ENCODE assay signal across 9 mouse cellular contexts in genomic region chr4:53437110-53437755, GRCm38 (mm10). TPM values are rescaled to one million over a fixed set of nuclear protein-coding genes. Genes with fewer than 3 reads are reported as not detected.
DNase-seq lines count a peak whose midpoint lies in the region; ATAC-seq and TF ChIP-seq lines count a peak whose summit lies in the region.
"Had no signal": no experiment of that assay in that cellular context is flagged by ENCODE, and none has a peak within 500 bp of the region (broad histone marks: within the 10 kb centered on the region; RNA-seq: fewer than 3 reads in every experiment).

No protein-coding gene starts in this region.

- peak overlapping the region; percentile 98 for H3K27ac ChIP-seq in layer of hippocampus, adult 2 months
- H3K27ac ChIP-seq in macrophage, result 0 out of 2 replicates have a peak overlapping the region, but pooled peaks have one; percentile 2
- H3K27ac ChIP-seq in midbrain, embryonic 10.5 days (replicated peaks), result no peak overlapping the region
- H3K27ac ChIP-seq in forebrain, embryonic 12.5 days, result no peak overlapping the region

- H3K27me3 ChIP-seq in midbrain, embryonic 10.5 days (ENCODE audit: low read depth, poor library complexity, severe bottlenecking), result peaks cover 23% of the 10 kb centered on the region
- H3K27me3 ChIP-seq in forebrain, embryonic 12.5 days, result peaks cover 4% of the 10 kb centered on the region
- H3K27me3 ChIP-seq: megakaryocyte, embryonic 14.5 days had no signal

- peaks cover 23% of the 10 kb centered on the region for H3K4me1 ChIP-seq in midbrain, embryonic 10.5 days
- peaks cover 20% of the 10 kb centered on the region for H3K4me1 ChIP-seq in forebrain, embryonic 12.5 days

- no peaks in the 10 kb centered on the region for H3K9me3 ChIP-seq in midbrain, embryonic 10.5 days (replicated peaks)
- H3K9me3 ChIP-seq in forebrain, embryonic 12.5 days, result no peaks in the 10 kb centered on the region
- H3K9me3 ChIP-seq: megakaryocyte, embryonic 14.5 days had no signal

- H3K4me2 ChIP-seq in forebrain, embryonic 12.5 days, result no peak overlapping the region

- H3K9ac ChIP-seq in forebrain, embryonic 12.5 days, result no peak overlapping the region

- TF ChIP-seq CTCF in layer of hippocampus, adult 2 months (conservative IDR thresholded peaks at IDR 0.05), result no peak

- ATAC-seq in forebrain, embryonic 12.5 days (ENCODE audit: low FRiP score), result no peak

- H3K36me3 ChIP-seq in macrophage (ENCODE audit: inconsistent target), result no peaks in the 10 kb centered on the region
- H3K36me3 ChIP-seq in midbrain, embryonic 10.5 days, result no peaks in the 10 kb centered on the region
- no peaks in the 10 kb centered on the region for H3K36me3 ChIP-seq in forebrain, embryonic 12.5 days (replicated peaks)

- peak; percentile 51 for DNase-seq in adrenal gland, postnatal 14 days
- DNase-seq in adrenal gland, postnatal 4 days (ENCODE audit: low spot score in 2 of 2), result no peak
- DNase-seq in layer of hippocampus, adult 2 months (ENCODE audit: low spot score in 2 of 2), result peak; percentile 56 to 59
- no peak for DNase-seq in layer of hippocampus, postnatal 10 days (ENCODE audit: low spot score in 2 of 2)
- DNase-seq in heart, postnatal 25 days (ENCODE audit: low spot score), result peak; percentile 16
- no peak for DNase-seq in midbrain, embryonic 10.5 days (ENCODE audit: low spot score)

- H3K4me3 ChIP-seq in layer of hippocampus, adult 2 months, result no peak overlapping the region
- no peak overlapping the region for H3K4me3 ChIP-seq in macrophage (ENCODE audit: inconsistent target)
- no peak overlapping the region for H3K4me3 ChIP-seq in midbrain, embryonic 10.5 days
- H3K4me3 ChIP-seq in forebrain, embryonic 12.5 days (replicated peaks), result no peak overlapping the region

- 64% methylated on average over 10 of the region's 10 CpGs for WGBS in macrophage (ENCODE audit: missing documents)
- 81% methylated on average over 10 of the region's 10 CpGs for WGBS in midbrain, embryonic 10.5 days
- 80% methylated on average over 10 of the region's 10 CpGs for WGBS in forebrain, embryonic 12.5 days

- intact Hi-C loops in heart, postnatal 25 days (cut with DNase I), result no loop called here

- peaks cover 13% of the 10 kb centered on the region for H3K79me2 ChIP-seq in macrophage (ENCODE audit: inconsistent target)

RNA-seq across cellular contexts. Expression of gene Slc44a1, which starts 3.0 kb away (rescaled TPM):
- total RNA-seq in adrenal gland, postnatal 14 days (2021), result 68.1 and 74.7 TPM in 2 replicates
- 10 to 100 TPM; 95.4 to 95.8 TPM for total RNA-seq in adrenal gland, postnatal 4 days (2021)
- total RNA-seq in layer of hippocampus, adult 2 months (2021), result 10 to 100 TPM; 75.0 to 78.4 TPM
- total RNA-seq in layer of hippocampus, postnatal 10 days (2021), result 10 to 100 TPM; 60.7 to 71.0 TPM
- 10 to 100 TPM; 30.8 to 34.6 TPM for total RNA-seq in heart, postnatal 25 days (2021)
- total RNA-seq in macrophage (2018; cell fraction: chromatin; rRNA removed), result 100 to 1,000 TPM in 8 of 26 experiments, 10 to 100 TPM in 18; 15.3 to 654 (median 28.1) TPM
- 100 to 1,000 TPM in 2 of 26 experiments, 10 to 100 TPM in 24; 22.7 to 193 (median 36.7) TPM for total RNA-seq in macrophage (2018; cell fraction: cytosol; rRNA removed)
- 100 to 1,000 TPM in 8 of 26 experiments, 10 to 100 TPM in 18; 24.3 to 545 (median 43.8) TPM for total RNA-seq in macrophage (2018; cell fraction: nucleus; rRNA removed)
- 32.2 to 42.5 TPM (median 33.2 TPM) in 3 replicates for polyA plus RNA-seq in macrophage (2018)
- 8.7 and 10.5 TPM in 2 replicates for polyA plus RNA-seq in midbrain, embryonic 10.5 days (2016; fragmentation: Nextera tagmentation; extraction: Ambion mirVana)
- polyA plus RNA-seq in forebrain, embryonic 12.5 days (2016; fragmentation: Nextera tagmentation; extraction: Ambion mirVana), result 18.0 and 19.1 TPM in 2 replicates

Comparison
In these comparisons a context has a peak if more than half of its experiments do, and no peak if none do; other contexts are left out.
1. DNase-seq: peak in adrenal gland, postnatal 14 days (single experiment), layer of hippocampus, adult 2 months (2 of 2) and heart, postnatal 25 days (single experiment); none in adrenal gland, postnatal 4 days (0 of 2), layer of hippocampus, postnatal 10 days (0 of 2) and midbrain, embryonic 10.5 days (single experiment).
2. H3K27ac ChIP-seq: peak in layer of hippocampus, adult 2 months (single experiment) and macrophage (single experiment); none in midbrain, embryonic 10.5 days (single experiment) and forebrain, embryonic 12.5 days (single experiment).